Mouse (Mus musculus) c-Kit-negative CD71-positive TER-119-positive erythroid progenitor cells, embryonic 14.5 days (primary cell): ENCODE results near the gene Cps1.

Source experiments
- DNase-seq: peaks from one replicate; pipeline ENCODE4 v3.0.0-alpha.2; 2013; ENCODE audit warnings: low read depth, low spot score

Gene Cps1

GRCm38 (mm10) chr1:67235468-67236217 lies 112.8 kb downstream of the Cps1 start:
- no peak for DNase-seq

DNA sequence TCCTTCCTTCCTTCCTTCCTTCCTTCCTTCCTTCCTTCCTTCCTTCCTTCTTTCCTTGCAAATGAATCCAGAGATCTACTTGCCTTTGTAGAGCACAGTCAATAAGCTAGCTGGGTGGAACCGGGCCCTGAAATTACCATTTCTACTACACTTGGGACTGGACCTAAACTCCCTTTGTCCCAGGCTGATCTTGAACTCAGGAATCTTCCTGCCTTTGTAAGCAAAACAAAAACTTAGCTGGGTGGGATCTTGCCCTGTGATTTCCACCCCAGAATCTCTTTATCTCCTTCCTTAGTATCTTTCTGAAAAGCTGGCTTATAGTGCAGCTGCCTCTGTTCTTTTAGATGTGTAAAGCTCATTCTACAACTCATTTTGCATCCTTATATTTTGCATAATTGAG lies 115.6 kb downstream of the Cps1 start:
- no peak for DNase-seq

DNA sequence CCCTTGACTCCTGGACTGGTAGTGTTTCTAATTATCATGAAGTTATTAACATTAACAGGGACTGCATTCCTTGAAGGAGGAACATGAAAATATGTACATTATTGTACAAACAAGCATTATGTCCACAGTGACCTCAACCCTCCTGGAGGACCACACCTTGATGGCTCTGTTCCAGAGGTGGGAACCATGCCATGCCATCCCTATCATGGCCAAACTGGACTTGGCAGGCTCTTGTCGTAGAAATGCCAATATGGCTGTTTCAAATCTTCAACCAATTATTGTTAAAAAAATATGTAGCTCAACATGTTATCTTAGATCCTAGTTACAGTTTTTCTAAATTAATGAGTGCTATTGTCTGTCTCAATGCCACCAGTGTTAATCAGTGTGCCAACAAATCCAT lies 116.1 kb downstream of the Cps1 start:
- no peak for DNase-seq

- no peak for DNase-seq
These were observed 142.4 kb downstream of the Cps1 start for GRCm38 (mm10) chr1:67265222-67265621.

GRCm38 (mm10) chr1:67267972-67268371 lies 145.1 kb downstream of the Cps1 start:
- DNase-seq: no peak

- no peak for DNase-seq
These were observed 145.6 kb downstream of the Cps1 start for GRCm38 (mm10) chr1:67268450-67268849.

- DNase-seq: no peak
These were observed 153.4 kb downstream of the Cps1 start for GRCm38 (mm10) chr1:67276270-67276669.
